Mouse (Mus musculus) cerebellum, adult 2 months (tissue): Measurements from ENCODE around the gene Clint1.

Experiments
- CTCF ChIP-seq: fragments of 200-500 bp; IDR thresholded peaks from 2 replicates; pipeline ENCODE4 v1.5.1; 2011; ENCODE audit warnings: low read depth, mild to moderate bottlenecking, control low read depth, low read length, moderate library complexity, borderline replicate concordance; ENCODE audit not compliant: insufficient read depth
- POLR2A ChIP-seq: fragments of 200-500 bp; IDR thresholded peaks from 2 replicates; pipeline ENCODE4 v1.6.1; 2011; ENCODE audit warnings: low read length, control low read depth, borderline replicate concordance; ENCODE audit not compliant: insufficient read depth

DNA sequence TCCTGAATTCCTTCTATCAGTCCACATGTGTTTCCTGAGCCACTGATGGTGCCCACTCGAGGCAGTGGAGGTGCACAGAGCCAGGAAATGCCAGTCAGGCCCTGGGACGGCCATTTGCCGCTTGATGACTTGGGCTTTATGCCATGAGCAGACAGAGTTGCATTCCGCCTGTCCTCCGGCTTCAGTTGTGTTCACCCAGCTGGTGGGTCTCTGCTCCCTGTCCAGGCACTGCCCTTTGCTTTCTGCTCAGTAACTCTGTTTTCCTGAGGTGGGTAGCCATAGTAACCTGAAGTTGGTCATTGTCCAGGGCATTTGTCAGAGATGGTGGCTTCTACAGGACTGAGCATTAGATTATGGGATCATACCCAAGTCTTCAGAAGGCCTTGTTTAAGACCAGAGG lies 55.5 kb downstream of the Clint1 start:
- TF ChIP-seq CTCF, result no peak
- no peak for TF ChIP-seq POLR2A
